Mouse (Mus musculus) cerebellum, adult 8-10 months (tissue): ENCODE measurements around the gene Tbc1d1.
A peak's percentile ranks its signal among the peaks of the same experiment; 100 is the strongest.

Source experiments
- DNase-seq: peaks from one replicate; pipeline ENCODE4 v3.0.0; 2022

Gene Tbc1d1

GRCm38 (mm10) chr5:64241867-64242266, 85.8 kb downstream of the Tbc1d1 start:
- no peak for DNase-seq

- no peak for DNase-seq
Observed at GRCm38 (mm10) chr5:64242795-64243455, 86.8 kb downstream of the Tbc1d1 start.

GRCm38 (mm10) chr5:64243666-64244065, 87.6 kb downstream of the Tbc1d1 start:
- DNase-seq, result no peak

GRCm38 (mm10) chr5:64244283-64244682, 88.2 kb downstream of the Tbc1d1 start:
- no peak for DNase-seq

- DNase-seq, result no peak
Observed at GRCm38 (mm10) chr5:64244745-64245144, 88.6 kb downstream of the Tbc1d1 start.

GRCm38 (mm10) chr5:64251435-64251834, 95.3 kb downstream of the Tbc1d1 start:
- no peak for DNase-seq

- no peak for DNase-seq
Observed at GRCm38 (mm10) chr5:64254278-64254677, 98.2 kb downstream of the Tbc1d1 start.

GRCm38 (mm10) chr5:64254988-64255387, 98.9 kb downstream of the Tbc1d1 start:
- DNase-seq, result no peak

- DNase-seq, result no peak
Observed at GRCm38 (mm10) chr5:64263348-64263747, 107.2 kb downstream of the Tbc1d1 start.

- DNase-seq, result no peak
Observed at GRCm38 (mm10) chr5:64263898-64264478, 107.9 kb downstream of the Tbc1d1 start.

GRCm38 (mm10) chr5:64265145-64265544, 109.0 kb downstream of the Tbc1d1 start:
- DNase-seq, result peak; percentile 34

GRCm38 (mm10) chr5:64265906-64266305, 109.8 kb downstream of the Tbc1d1 start:
- no peak for DNase-seq

GRCm38 (mm10) chr5:64266534-64266933, 110.4 kb downstream of the Tbc1d1 start:
- DNase-seq, result no peak

GRCm38 (mm10) chr5:64267279-64267678, 111.2 kb downstream of the Tbc1d1 start:
- no peak for DNase-seq

- no peak for DNase-seq
Observed at GRCm38 (mm10) chr5:64269669-64270068, 113.6 kb downstream of the Tbc1d1 start.

GRCm38 (mm10) chr5:64273517-64273916, 117.4 kb downstream of the Tbc1d1 start:
- DNase-seq, result no peak

- DNase-seq, result no peak
Observed at GRCm38 (mm10) chr5:64274296-64274695, 118.2 kb downstream of the Tbc1d1 start.

GRCm38 (mm10) chr5:64274738-64275451, 118.8 kb downstream of the Tbc1d1 start:
- peak; percentile 26 for DNase-seq

GRCm38 (mm10) chr5:64277646-64278191, 121.6 kb downstream of the Tbc1d1 start:
- no peak for DNase-seq

- DNase-seq, result no peak
Observed at GRCm38 (mm10) chr5:64279668-64280067, 123.6 kb downstream of the Tbc1d1 start.

- DNase-seq, result no peak
Observed at GRCm38 (mm10) chr5:64280191-64280590, 124.1 kb downstream of the Tbc1d1 start.

- no peak for DNase-seq
Observed at GRCm38 (mm10) chr5:64280613-64281012, 124.5 kb downstream of the Tbc1d1 start.

- DNase-seq, result no peak
Observed at GRCm38 (mm10) chr5:64281674-64282073, 125.6 kb downstream of the Tbc1d1 start.

- DNase-seq, result no peak
Observed at GRCm38 (mm10) chr5:64282594-64282993, 126.5 kb downstream of the Tbc1d1 start.
